Mouse (Mus musculus) embryonic fibroblast, embryonic 13.5 days (primary cell): ENCODE measurements around the gene Atg4c. TPM values are rescaled to one million over a fixed set of nuclear protein-coding genes. Genes with fewer than 3 reads are reported as not detected.

ENCODE experiments used
- H3K27ac ChIP-seq: 2 replicates; pipeline ENCODE4 v1.5.1; 2012; ENCODE audit warnings: low read length, control low read depth, inconsistent platforms; ENCODE audit not compliant: insufficient read depth
- H3K4me1 ChIP-seq: 2 replicates; pipeline ENCODE4 v1.6.1; 2011; ENCODE audit warnings: low read length; ENCODE audit not compliant: control insufficient read depth, insufficient read depth
- H3K4me3 ChIP-seq: 2 replicates; pipeline ENCODE4 v1.5.1; 2011; ENCODE audit warnings: mild to moderate bottlenecking, control low read depth, low read length; ENCODE audit not compliant: insufficient read depth
- CTCF ChIP-seq: IDR thresholded peaks from 2 replicates; pipeline ENCODE4 v1.5.1; 2011; ENCODE audit warnings: mild to moderate bottlenecking, control low read depth, low read length, moderate library complexity, borderline replicate concordance; ENCODE audit not compliant: insufficient read depth
- POLR2A ChIP-seq: IDR thresholded peaks from 2 replicates; pipeline ENCODE4 v1.6.1; 2011; ENCODE audit warnings: low read depth, mild to moderate bottlenecking, control low read depth, low read length, moderate library complexity
- polyA plus RNA-seq: library from polyadenylated mRNA; stranded (reverse); fragments of >200 nt; gene quantifications from 2 replicates; pipeline ENCODE4 v1.2.4, GENCODE M21; 2011; ENCODE audit warnings: low read depth; ENCODE audit not compliant: missing spikeins, insufficient read length

The Atg4c gene
- 11.4 and 11.6 TPM in 2 replicates for polyA plus RNA-seq

DNA sequence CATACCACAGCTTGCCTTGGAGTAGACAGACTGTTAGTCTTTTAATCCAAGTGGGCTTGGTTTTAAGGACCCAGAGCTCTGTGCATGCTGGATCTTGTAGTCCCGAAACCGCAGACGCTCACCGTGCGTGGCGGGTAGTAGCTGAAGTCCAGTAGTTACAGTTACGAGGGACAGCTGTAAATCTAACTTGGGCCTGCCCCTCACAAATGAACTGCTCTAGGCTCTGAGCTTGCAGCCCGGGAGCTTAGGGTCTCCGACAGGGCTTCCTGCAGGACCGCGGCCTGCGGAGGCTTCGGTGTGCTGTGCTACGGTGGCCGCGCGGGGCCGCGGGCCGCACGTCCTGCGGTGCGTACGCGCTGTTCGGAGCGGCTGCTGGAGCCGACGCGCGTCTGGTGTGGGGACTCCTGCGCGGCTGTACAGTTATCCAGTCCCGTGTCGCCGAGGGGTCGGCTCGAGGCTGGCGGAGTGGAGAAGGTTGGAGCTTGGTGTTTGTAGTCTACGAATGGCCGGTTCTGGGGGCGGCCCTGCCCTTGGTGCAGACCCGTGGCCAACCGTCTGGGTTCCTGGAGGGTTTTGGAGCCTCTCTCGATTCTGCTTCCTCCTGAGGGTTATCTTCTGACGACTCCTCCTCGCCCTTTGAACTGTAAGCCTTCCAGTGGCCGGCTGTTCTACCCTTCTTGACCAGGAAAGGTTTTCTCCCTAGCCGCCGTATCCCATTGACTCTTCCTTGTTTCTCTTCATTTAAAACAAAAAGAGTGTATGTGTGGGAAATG is at the start of gene Atg4c:
Atg4c (plus strand) TSS at position 125 of the 773 bp plus-strand sequence.
- H3K27ac ChIP-seq: peak within 1 kb of the TSS; percentile 50
- TF ChIP-seq POLR2A (peak; percentile 81), CTCF (no peak)

DNA sequence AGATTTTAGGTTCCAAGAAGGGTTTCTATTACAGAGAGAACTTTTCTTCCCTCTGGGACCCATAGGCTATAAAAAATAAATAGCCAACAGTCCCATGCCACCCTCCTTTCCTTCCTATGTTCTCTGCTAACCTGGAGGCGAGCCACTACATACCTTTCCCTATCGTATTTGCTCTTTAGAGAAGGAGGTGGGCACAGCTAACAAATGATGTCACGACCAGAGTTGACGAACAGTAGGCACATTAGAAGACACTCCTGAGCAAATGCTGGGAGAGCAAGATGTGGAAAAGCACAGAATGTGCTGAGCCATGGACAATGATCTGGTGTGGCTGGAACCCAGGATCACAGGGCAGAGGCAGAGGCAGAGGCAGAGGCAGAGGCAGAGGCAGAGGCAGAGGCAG is 42.3 kb upstream of the Atg4c start:
- no peaks in the 10 kb centered on the region for H3K4me1 ChIP-seq

More for the DNA sequence above, at the start of gene Atg4c:
- no peaks in the 10 kb centered on the region for H3K4me1 ChIP-seq
- peak within 1 kb of the TSS; percentile 53 for H3K4me3 ChIP-seq

DNA sequence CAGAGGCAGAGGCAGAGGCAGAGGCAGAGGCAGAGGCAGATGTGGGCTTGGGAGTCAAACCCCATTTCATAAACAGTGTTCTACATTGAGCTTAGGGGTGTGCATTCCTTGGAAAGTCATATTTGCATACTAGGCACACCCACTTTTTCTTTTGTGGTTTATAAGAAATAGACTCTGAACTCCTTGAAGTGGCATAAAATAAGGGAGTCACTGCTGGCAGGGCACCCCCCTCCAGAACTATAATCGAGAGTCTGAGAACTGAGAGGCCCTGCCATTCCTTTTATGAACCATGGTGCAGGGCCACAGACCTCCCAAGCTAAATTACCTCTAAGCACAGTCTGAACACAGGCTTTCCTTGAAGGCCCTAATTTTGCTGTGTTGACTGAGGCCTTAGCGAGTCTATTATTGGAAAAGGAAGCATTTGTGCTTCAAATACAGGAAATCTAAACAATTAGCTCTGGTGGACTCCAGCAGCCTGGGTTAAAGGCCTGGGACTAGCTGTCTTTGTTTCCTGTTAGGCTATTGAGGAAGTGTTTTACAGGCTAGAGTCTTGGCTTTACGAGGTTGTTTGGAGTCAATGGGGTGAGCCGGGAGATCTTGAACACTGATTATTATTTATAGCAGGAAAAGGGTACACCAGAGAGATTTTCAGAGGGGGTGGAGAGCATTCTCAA is 41.7 kb upstream of the Atg4c start:
- TF ChIP-seq CTCF: no peak
- no peak for TF ChIP-seq POLR2A
- no peak overlapping the region for H3K27ac ChIP-seq
- H3K4me3 ChIP-seq: no peak overlapping the region
- H3K4me1 ChIP-seq: no peaks in the 10 kb centered on the region

More for the DNA sequence above, 42.3 kb upstream of the Atg4c start:
- H3K4me3 ChIP-seq: no peak overlapping the region
- no peak overlapping the region for H3K27ac ChIP-seq
- TF ChIP-seq CTCF (no peak), POLR2A (no peak)

DNA sequence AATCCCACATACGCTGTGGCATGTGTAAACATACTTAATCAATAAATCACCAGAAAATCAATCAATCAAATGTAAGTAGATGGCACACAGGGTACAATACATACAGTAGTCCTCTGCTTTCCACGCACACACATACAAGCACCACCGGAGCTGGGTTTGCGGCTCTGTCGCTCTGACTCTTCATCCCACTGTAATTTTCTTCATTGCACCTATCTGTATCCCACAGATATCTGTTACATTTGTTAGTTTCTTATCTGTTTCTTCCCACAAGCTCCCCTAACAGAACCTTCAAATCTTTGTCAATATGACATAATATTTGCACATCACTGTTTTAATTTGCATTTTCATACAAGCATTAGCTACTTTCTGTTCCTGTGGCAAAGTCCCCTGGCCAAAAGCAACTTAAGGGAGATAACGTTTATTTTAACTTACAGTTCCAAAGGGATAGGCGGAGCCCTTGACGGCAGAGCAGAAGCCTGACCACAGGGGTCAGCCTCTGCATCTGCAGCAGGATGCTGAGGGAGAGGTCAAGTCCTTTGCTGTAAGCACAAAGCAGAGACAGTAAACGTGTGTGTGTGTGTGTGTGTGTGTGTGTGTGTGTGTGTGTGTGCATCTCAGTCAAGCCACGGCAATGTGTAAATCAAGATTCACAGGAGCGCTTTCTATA is 37.0 kb upstream of the Atg4c start:
- no peak for TF ChIP-seq CTCF
- no peak for TF ChIP-seq POLR2A
- Histone ChIP-seq H3K4me1 (peaks cover 11% of the 10 kb centered on the region), H3K27ac (no peak overlapping the region), H3K4me3 (no peak overlapping the region)

DNA sequence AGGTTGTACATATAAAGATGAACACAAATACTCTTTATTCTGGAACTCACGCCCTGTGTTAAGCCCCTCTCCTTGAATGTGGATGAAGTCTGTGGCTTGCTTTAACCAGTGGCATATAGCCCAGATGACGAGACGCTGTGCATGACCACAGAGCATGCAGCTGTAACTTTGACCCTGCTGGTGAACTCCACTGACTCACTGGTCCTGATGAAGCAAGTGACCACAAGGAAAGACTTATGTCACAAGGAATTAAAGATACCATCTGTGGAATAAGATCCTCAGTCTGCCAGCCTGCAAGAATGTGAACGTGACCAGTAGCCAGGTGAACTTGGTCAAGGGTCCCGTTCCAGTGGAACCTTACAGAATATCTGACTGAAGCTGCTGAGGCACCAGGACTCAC is 35.2 kb upstream of the Atg4c start:
- no peak overlapping the region for H3K4me3 ChIP-seq
- H3K27ac ChIP-seq: no peak overlapping the region
- peaks cover 18% of the 10 kb centered on the region for H3K4me1 ChIP-seq
- TF ChIP-seq POLR2A (no peak), CTCF (no peak)

DNA sequence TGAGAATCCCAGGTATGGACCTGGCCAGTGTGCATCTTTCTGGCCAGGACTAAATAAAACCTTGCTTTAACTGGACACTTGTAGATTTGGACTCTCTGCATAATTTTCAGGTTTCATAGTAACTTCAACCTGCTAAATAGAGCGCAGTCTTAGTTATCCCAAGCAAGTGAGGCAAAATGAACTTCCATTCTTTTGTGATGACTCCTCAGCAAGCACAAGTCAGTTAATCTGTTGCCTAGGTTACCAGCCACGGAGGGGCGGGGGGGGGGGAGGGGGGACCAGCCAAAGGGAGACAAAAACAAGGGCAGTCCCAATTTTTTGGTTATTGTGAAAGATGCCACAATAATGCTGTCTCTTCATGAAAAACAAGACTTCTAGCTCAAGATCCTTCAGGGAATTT is 33.3 kb upstream of the Atg4c start:
- TF ChIP-seq POLR2A (no peak), CTCF (no peak)
- H3K4me3 ChIP-seq: no peak overlapping the region
- H3K4me1 ChIP-seq: peaks cover 18% of the 10 kb centered on the region
- 0 out of 2 replicates have a peak overlapping the region, but pooled peaks have one; percentile 45 for H3K27ac ChIP-seq

DNA sequence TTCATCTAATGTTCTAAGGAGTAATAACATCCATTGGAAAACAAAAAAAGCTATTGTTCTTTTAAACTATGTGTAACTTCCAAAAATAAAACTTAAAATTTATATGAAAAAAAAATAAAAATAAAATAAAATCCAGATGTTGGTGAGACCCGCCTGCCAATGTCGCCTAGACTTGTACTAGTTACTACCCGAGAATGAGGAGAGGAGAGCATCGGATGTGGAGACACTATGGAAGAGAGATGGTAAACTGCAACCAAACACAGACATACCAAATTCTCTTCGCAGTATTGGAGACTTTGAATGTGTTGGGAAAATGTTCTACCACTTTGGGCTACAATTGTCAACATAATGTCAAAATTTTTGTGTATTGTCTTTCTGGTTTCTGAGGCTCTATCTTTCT is 32.8 kb upstream of the Atg4c start:
- no peak overlapping the region for H3K4me3 ChIP-seq
- H3K27ac ChIP-seq: peak overlapping the region; percentile 95
- no peak for TF ChIP-seq POLR2A
- TF ChIP-seq CTCF: no peak
- H3K4me1 ChIP-seq: peaks cover 18% of the 10 kb centered on the region

DNA sequence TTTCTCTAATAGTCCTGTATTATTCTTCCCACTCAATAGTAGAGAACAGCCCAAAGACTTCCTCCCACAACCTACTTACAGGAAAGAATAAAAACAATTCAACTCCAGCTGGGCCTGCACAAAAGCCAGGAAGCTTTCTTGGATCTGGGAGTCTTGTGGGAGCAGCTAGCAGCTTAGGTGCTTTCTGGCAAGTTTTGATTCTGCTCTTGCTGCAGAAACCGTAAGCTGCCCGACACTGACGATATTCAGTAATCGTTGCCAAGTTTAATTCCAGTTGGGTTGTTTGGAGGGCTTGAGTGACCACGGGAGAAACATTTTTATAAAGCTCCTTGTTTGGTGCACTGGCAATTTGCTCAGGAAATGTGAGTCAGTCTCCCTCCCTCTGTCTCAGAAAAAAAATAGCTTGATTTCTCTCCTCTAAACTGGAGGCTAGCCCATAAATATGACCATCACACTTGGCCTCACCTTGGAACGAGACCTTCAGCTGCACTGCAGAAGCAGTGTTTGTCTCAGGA is 32.2 kb upstream of the Atg4c start:
- H3K4me1 ChIP-seq: peaks cover 18% of the 10 kb centered on the region
- H3K4me3 ChIP-seq: peak overlapping the region; percentile 6; the same call in 1 of the 2 replicates
- no peak for TF ChIP-seq POLR2A
- no peak for TF ChIP-seq CTCF
- peak overlapping the region; percentile 95 for H3K27ac ChIP-seq

DNA sequence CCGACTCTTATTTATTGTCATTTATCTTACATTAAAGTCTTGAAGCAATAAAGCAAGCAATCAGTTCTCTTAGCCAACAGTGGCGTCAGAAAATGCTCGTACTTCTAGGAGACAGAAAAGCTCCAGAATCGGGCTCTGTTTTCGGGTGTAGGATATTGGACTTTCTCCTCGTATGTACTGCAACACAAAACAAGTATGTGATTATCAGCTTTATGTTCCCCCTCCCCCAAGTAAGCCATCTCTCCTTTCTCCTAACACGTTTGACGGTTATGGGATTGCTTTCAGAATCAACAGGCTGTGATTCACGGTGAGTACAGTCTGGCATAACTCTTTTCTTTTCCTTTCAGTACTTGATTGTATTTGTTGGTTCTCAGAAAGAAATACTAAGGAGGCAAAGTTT is 30.7 kb upstream of the Atg4c start:
- H3K27ac ChIP-seq: peak overlapping the region; percentile 74
- H3K4me1 ChIP-seq: peaks cover 18% of the 10 kb centered on the region
- TF ChIP-seq POLR2A: no peak
- TF ChIP-seq CTCF: no peak
- H3K4me3 ChIP-seq: no peak overlapping the region

DNA sequence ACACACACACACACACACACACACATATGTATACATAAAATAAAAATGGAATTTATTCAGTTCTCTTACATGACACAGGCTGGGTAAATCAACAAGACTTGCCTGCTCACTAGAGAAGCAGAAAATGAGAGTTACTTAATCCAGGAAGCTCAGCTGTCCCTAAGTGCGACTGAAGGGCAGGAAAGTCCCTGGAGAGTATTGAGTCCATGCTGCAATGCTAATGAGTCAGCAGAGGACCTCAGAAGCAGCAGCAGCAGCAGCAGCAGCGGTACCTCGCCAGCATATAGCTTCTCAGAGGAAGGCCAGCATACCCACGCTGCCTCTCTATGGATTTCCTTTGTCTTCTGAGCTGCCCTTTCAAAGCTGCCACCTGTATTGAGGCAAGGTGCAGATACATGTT is 30.2 kb upstream of the Atg4c start:
- no peak overlapping the region for H3K4me3 ChIP-seq
- peaks cover 18% of the 10 kb centered on the region for H3K4me1 ChIP-seq
- H3K27ac ChIP-seq: 0 out of 2 replicates have a peak overlapping the region, but pooled peaks have one; percentile 9
- no peak for TF ChIP-seq POLR2A
- no peak for TF ChIP-seq CTCF

DNA sequence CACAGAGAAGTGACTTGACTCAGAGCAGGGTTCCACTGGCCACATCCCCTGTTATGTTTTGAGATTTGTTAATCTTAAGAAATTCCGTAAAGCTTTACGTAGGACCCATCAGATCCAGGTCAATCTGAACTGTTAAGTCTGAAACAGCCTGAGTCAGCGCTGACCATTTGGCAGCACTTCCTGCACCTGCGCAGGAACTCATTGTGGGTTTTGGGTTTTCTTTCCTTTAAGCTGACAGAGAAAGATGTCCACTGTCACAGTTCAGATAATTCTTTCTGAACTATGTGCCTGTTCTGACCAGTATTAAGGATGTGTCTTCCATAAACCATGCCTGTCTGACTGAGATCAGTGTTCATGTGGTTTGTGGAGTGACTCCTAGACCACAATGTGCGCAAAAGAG is 24.9 kb upstream of the Atg4c start:
- Histone ChIP-seq H3K4me3 (no peak overlapping the region), H3K4me1 (no peaks in the 10 kb centered on the region; the same call in 1 of the 2 replicates), H3K27ac (peak overlapping the region; percentile 70; the same call in 1 of the 2 replicates)
- TF ChIP-seq POLR2A: no peak
- TF ChIP-seq CTCF: no peak
